Mouse (Mus musculus): ENCODE measurements around the gene Rnase9.
A peak's percentile ranks its signal among the peaks of the same experiment; 100 is the strongest.
"Not testable (repeated sequence)": the region's sequence is repeated elsewhere in the genome, so short reads cannot be mapped to it uniquely, and the experiment has no call there.

The Rnase9 gene

DNA sequence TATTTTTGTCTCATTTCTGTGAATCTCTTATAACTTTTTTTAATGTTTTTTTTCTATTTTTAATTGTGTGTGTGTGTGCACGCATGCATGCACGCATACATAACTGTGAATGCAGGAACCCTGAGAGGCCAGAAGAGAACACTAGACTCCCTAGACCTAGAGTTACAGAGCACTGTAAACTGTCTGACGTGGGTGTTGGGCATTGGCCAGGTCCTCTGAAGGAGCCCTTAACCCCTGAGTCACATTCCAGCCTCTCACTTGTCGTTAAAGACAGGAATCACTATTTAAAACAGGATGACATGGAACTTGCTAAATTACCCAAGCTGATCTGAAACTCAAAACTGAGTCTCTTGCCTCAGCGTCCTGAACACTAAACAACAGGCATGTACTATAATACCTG, 10.3 kb upstream of the Rnase9 start:
- no peak for DNase-seq (ENCODE audit: extremely low read depth, low read depth)

DNA sequence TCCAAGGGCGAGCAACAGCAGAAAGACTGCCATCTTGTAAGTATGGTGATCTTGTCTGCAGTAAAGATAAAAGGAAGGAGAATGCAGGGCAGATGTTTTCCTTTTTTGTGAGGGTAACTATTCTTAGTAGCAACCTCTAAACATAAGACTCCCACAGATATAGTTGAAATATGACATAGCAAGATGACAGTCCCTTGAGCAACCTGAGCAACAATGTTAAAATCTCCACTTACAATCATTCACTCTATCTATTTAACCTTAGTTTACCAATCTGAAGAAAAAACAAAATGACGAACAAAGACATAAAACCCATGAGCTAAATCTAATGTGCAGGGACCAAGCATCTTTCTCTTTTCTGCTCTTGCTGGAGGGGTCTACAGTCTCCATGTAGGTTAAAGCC, 8.4 kb upstream of the Rnase9 start, which contains the start of gene Rnase11:
Gene Rnase11 (minus strand): TSS at position 101 of the 400 bp plus-strand sequence.
- DNase-seq (ENCODE audit: extremely low read depth, low read depth), result no peak

DNA sequence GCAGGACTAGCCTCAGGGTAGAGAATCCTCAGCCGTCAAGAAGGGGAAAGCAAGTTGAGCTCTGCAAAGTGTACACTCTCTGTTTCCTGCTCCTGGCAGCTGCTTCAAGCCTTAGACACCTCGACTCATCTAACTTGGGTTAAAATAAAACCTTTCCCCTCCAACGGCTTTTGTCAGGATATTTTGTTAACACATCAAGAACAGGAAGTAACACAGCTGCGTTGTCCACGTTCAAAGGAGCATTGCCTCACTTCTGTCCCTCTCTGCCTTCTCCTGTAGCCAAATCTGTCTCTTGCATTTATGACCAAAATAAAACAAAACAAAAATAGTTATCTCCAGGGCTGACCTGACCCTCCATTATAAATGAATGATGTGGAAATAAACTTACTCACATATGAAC, 6.2 kb upstream of the Rnase9 start:
- DNase-seq (ENCODE audit: extremely low read depth, low read depth), result no peak

DNA sequence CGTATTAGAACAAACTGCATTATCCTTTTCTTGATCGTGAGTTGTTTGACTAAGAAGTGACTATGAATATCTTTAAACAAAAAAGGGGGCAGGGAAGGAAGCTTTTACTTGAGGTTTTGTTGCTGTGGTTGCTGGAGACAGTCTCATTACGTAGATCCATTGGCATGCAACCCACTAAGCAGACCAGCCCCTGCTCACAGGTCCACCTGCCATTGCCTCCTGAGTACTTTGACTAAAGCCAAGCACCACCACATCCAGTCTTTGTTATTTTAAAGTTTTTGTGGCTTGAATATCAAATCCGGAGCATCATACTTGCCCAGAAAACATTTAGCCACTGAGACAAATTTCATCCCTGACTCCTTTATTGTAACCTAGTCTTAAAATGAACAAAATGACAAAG, 5.5 kb downstream of the Rnase9 start:
- DNase-seq (ENCODE audit: extremely low read depth, low read depth), result no peak

DNA sequence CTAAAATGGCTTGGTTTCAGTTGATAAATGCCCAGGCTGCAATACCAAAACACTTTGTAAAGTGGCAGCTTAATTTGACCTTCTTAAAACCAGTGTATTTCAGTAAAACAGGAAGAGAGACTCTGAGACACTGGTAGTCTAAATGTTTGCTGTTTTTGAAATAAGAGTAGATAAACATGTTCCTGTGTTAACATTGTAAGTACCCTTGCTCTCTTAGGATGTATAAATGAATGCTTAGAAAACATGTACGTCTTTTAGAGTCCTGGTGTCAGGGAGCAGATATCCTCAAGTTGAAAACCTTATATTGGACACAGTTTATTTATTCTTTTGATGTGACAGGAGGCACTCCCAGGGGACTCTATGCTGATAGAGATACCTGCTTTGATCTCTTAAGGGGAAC, 6.5 kb downstream of the Rnase9 start:
- no peak for DNase-seq (ENCODE audit: extremely low read depth, low read depth)

DNA sequence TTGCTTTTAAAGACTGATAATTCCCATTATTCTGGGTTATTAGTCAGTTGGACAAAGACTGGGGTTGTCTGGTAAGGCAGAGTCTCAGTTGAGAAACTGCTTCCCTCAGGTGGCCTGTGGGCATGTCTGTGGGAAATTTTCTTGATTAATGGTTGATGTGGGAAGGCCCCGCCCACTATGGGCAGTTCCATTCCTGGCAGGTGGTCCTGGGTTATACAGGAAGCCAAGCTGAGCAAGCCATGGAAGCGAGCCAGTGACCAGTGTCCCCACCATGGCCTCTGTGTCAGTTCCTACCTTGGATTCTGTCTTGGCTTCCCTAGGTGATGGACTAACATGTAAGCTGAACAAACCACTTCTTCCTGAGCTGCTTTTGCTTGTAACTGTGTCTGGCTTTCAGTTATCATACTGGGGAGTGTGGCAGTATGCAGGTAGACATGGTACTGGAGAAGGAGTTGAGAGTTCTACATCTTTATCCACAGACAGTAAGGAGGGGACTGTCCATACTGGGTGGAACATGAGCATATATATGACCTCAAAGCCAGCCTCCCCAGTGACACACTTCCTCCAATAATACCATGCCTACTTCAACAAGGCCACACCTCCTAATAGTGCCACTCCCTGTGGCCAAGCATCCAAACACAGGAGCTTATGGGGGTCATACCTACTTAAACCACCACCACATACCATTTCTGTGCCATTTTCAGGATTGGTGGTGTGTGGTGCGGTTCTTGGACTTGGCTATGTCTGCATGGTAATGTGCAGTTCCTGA, 14.1 kb downstream of the Rnase9 start:
- DNase-seq (ENCODE audit: extremely low read depth, low read depth), result no peak

DNA sequence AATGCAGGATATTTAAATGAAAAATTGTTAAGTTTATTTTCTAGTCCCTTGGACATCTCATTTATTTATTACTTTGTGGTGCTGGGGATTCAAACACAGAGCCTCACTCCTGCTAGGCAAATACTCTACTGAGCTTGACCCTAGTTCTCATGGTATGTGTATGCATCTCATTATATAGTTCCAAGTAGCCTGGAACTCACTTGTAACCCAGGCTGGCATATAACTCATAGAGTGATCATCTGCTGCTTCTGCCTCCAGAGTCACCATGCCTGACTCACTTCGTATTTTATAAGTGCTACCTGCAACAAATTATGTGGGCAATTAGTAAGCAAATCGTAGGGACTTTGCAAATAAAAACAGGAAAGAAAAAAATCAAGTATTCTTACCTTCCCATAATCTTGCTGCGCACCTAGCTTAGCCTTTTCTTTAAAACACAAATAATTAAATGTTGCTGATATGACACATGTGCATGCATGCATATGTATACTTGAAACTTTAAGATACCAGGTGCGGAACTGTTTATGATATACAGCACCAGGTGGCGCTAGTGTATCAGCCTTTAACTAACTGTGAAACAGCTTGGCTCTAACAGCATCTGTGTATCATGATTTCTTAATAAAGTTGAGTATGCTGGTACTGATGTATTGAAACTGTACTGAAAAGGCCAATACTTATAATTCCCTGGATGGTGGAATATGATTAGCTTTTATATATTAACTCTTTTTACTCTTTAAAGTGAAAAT, 15.1 kb downstream of the Rnase9 start:
- peak; percentile 64 for DNase-seq (ENCODE audit: extremely low read depth, low read depth)

DNA sequence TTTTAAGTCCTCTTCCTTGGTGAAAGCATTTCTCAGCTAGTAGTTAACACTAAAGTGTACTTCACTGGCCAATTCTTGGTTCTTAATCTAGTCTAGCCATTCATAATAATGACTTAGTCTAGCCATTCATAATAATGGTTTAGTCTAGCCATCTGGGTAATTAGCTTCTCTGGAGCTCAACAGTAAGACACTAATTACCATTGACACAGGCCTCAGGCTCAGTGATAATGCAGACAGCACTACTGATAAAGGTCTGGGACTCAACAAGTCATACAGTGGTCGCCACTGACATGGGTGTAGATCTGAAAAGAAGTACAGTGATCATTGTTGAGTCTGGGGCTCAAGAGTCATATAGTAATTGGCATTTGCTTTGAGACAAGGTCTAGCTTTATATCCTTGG, 16.8 kb downstream of the Rnase9 start:
- no peak for DNase-seq (ENCODE audit: extremely low read depth, low read depth)

DNA sequence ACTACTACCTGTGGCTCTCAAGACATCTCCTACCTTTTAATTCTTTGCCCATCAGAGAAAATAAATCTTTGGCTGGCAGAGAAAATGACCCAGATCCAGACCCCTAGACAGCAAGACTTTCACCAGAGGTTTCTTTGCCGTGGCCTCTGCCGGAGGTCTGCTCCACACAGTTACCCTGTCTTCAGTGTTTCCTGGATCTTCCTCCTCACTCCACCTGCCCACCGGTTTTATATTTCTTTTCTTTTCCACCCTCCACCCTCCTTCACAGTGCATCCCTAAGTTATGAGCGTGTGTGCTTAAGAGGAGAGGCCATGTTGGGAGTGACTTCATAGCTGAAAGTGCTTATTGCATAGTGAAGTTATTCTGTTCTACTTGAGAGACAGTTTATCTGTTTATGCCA, 18.2 kb downstream of the Rnase9 start:
- DNase-seq (ENCODE audit: extremely low read depth, low read depth), result no peak

DNA sequence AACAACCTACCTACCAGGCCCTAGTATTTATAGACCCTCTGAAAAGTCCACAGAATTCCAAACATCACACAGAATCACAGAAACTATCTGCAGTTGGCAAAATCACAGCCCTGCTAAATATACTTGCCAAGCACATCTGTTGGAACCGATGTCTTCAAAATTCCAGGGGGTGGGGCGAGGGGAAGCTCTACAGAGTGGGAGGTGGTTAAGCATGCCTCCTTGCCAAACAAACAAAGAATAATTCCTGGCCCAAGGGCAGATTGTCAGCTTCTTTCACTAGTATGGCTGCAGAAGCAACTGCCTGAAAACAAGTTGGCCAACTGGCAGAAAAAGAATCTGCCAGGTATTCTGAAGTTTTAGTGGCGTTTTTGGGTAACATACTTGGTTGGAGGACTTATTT, 24.4 kb downstream of the Rnase9 start:
- no peak for DNase-seq (ENCODE audit: extremely low read depth, low read depth)

DNA sequence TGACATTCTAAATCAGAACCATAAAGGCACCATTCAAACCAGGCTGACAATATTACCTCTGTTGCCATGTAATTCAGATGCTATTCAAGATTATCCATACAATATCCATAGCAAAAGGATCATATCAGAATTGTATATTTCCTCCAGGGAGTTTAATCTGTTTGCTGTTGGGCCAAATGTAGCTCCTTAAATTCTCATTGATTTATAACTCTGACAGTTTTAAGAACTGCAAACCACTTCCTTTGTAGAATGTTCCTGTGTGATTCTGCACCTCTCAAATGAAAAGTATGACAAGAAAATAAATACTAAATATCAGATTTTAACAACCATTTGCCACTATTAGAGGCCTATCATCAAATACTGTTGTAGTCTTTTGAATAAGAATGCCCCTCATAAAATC, 25.9 kb downstream of the Rnase9 start:
- no peak for DNase-seq (ENCODE audit: extremely low read depth, low read depth)

DNA sequence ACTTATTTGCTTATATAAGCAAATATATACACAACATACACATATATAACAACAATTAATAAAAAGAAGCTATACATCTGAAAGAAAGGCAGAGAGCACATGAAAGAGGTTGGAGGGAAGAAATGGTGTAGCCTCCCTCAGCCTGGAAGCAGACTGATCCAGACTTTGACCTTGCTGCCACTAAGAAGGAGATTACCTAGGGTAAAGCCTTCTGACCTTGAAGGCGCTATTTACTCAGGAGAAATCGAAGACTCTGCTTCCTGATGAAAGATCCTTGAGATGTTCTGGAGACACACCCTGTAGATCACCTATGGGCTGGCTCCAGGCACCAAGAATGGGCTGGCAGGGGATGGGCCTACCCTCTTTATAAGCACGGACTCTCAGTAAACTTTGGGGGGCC, 26.9 kb downstream of the Rnase9 start:
- DNase-seq (ENCODE audit: extremely low read depth, low read depth), result not testable (repeated sequence)

DNA sequence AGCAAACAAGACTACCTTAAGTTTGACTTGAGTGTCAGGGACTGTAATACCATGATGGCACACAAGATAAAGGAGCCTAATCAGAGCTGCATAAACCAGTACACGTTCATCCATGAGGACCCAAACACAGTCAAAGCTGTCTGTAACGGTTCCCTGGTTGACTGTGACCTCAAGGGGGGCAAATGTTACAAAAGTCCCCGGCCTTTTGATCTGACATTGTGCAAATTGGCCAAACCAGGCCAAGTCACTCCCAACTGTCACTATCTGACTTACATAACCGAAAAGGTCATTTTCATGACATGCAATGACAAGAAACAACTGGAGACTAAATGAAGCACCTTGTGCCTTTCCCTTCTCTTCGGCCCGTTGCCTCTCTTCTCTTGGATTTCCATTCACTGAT, 32.1 kb downstream of the Rnase9 start:
- no peak for DNase-seq (ENCODE audit: extremely low read depth, low read depth)

DNA sequence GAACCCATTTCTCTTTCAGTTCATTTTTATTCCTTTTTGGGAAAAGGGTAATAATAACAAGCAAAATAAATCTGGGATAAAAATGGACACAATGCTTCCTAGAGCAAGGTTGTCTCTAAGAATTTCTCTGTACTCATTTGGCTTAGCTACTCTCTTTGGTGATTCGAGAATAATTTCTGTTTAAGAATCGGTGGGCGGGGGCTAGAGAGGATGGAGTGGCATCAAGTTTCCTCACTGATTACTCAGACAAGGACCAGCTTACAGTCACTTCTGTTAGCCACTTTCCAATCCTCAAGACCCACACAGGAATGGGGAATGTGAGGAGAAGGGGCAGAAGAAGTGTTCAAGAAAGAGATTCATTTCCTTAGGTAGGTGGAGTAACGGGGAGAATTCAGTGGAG, 32.9 kb downstream of the Rnase9 start:
- no peak for DNase-seq (ENCODE audit: extremely low read depth, low read depth)

DNA sequence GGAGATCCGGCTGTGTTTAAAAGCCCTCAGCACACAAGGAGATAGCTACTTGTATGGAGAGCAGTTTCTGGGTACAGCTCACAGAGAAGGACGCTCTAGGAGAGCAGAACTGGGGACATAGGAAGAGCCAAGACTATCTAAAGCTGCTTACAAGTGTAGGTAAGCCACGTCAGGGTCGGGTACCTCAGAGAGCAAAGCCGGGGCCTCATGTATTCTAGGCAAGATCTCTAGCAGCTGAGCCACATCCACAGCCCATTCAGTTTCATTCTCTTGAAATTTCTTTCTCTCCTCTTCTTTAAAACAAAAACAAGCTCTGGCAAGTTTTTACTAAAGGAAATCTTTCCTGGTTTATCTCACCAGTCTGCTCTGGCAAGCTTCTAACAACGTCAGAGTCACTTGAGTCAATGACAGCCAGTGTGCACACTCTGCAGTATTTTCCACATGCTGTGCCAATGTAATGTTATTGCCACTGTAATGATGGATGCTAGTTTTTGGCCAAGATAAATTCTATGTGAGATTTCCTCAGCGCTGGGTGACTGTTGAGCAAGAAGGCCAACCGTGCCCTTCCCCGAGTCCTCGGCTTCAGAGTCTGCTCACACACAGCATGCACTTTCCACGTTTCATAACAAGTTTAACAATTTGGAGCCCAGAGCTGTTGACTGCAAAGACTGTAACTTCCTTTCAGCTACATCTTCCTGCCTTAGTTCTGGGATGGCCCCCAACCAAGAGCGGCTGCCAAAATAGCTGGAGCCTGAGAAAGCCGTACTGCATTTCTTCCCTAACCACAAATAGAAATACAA, 33.6 kb downstream of the Rnase9 start:
- no peak for DNase-seq (ENCODE audit: extremely low read depth, low read depth)

DNA sequence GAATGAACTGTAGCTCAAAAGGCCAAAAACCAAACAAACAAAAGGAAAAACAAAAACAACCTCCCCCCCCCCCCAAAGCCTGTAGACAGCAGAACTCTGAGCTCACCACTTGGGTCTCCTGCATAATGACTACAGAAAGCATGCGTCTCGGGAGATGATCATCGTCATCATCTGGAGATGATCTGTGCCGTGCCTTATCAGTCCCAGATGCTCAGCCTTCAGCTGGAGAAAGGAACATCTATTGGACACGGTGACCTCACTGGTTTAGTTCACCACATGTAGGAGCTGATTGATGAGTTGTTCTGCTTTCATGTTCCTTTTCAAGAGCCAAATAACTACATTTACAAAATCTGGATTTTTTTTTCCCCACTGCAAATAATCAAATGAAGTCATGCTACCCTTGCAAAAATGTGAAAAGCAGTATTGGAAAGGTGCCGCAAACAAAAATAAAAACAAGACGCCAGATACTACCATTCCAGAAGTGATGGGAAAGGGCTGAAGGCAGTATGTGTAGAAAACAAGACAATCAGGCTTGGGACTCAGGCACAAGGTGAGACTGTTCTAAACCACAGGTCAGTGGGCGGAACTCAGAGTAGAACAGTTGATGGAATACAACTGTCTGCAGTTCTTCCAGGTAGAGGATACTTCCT, 34.4 kb downstream of the Rnase9 start, which contains the start of gene Rnase10:
Gene Rnase10 (plus strand): TSS at position 600 of the 650 bp plus-strand sequence.
- DNase-seq (ENCODE audit: extremely low read depth, low read depth), result no peak

DNA sequence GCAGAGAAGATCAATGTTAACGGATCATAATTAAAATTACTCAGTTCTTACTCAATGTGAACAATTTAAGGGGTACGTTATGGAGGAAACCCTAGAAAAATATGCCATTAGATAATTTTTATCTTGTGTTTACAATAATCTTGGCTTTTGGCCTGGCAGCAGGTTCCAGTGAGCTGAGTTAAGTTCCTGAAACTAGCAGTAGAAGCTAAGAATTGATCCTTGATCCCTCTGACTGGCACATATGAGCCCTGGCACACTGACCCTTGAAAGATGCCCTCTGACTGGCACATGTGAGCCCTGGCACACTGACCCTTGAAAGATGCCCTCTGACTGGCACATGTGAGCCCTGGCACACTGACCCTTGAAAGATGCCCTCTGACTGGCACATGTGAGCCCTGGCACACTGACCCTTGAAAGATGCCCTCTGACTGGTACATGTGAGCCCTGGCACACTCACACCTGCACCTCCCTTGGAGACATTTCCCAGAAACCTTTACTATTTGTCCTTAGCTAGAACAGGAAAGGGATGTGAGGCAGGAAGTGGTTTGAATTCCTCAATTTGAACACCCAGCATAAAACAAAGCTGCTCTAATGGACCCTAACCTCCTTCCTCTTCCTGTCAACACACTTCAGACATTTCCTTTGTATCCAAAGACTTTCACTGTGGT, 43.5 kb downstream of the Rnase9 start:
- DNase-seq (ENCODE audit: extremely low read depth, low read depth), result no peak

DNA sequence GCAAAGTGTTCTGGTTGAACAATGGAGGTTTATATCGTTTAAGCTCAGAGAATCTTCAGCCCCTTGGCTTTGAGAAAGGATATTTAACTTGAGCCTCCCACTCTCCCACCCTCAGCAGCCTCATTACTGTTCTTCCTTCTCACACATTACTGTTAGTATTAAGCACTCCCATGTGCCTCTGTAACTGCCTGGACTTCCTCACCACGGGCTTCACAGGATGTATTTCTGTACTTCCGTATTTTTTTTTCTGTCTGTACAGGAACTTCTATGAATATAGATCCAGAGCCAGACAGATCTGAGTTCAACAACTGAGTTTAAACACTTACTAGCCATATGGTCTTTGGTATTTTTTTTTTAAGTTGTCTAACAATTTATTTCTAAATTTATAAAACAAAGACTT, 44.6 kb downstream of the Rnase9 start:
- DNase-seq (ENCODE audit: extremely low read depth, low read depth), result no peak

DNA sequence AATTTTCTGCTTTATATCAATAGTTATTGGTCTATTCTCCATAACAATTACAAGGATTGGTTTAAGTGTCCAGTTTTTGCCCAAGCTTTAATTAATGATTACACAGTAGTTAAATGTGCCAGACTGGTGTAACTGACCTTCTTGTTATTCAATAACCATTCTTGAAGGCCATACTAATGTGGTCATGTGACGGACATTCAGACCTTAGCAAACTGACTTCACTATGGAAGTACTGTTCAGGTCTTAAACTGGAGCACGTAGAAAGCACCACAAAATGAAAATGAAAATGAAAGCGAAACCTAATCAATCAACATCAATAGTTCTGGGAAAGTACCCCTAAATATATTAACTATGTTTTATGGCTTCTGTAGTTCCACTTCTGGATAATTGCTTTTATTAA, 50.6 kb downstream of the Rnase9 start:
- DNase-seq (ENCODE audit: extremely low read depth, low read depth), result no peak
